Mouse (Mus musculus): ENCODE measurements at regions not wholly inside any gene's neighbourhood (a gene's known extent, or its start where the extent isn't known, plus 50 kb on each side); places are given as distances from the start of the nearest gene placed in this dataset.

DNA sequence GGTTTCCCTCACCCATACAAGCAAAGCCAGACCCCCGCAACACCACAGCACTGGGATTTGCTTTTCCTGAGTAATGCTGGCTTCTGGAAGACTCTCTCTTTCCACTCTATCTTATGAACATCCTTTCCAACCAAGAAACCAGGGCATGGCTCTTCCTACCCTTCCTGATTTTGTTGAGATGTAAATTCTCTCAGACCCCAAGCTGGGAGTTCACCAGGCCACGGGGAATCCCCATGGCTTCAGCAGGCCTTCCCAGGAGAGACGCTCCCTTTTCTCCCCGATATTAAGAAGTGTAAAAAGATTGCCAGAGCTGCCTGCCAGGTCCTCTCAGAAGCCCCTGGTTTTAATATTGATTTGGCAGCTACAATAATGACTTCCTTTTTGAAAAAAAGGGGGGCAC is 146.3 kb upstream of the Tbx3 start:
- Histone ChIP-seq H3K9me3 (replicated peaks) (no peaks in the 10 kb centered on the region), H3K9ac (no peak overlapping the region), H3K36me3 (no peaks in the 10 kb centered on the region), H3K27ac (replicated peaks) (no peak overlapping the region), H3K4me2 (replicated peaks) (no peak overlapping the region), H3K4me3 (replicated peaks) (no peak overlapping the region), H3K27me3 (peaks cover 5% of the 10 kb centered on the region; the same call in 1 of the 2 replicates), H3K4me1 (peaks cover 7% of the 10 kb centered on the region)
- no peak for ATAC-seq (ENCODE audit: insufficient number of reproducible peaks, low FRiP score, low TSS enrichment, low read depth)
- WGBS = 36% methylated on average over 4 of the region's 4 CpGs

DNA sequence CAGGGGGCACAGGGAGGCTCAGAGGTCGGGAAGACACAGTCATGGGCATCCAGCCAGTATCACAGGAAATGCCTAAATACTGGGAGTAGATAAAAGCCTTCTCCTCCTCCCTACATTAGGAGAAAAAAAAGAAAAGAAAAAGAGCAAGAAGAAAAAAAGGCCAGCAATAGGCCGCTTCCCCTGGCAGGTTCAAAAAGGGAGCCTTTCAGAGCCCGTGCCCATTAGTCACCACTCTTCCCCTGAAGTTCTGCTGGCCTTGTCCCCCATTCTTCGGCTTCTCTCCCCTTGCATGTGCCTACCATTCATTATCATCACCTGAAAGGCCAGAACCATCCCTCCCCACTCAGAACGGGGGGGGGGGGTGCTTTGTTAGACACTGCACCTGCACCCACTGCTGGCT is 144.5 kb upstream of the Tbx3 start:
- Histone ChIP-seq H3K9me3 (replicated peaks) (no peaks in the 10 kb centered on the region), H3K27me3 (peaks cover 5% of the 10 kb centered on the region; the same call in 1 of the 2 replicates), H3K4me1 (peaks cover 15% of the 10 kb centered on the region), H3K4me2 (replicated peaks) (no peak overlapping the region), H3K4me3 (replicated peaks) (no peak overlapping the region), H3K36me3 (no peaks in the 10 kb centered on the region), H3K27ac (replicated peaks) (no peak overlapping the region), H3K9ac (no peak overlapping the region)
- ATAC-seq (ENCODE audit: insufficient number of reproducible peaks, low FRiP score, low TSS enrichment, low read depth) = no peak
- 82% methylated on average over 5 of the region's 5 CpGs for WGBS

- Histone ChIP-seq H3K36me3 (no peaks in the 10 kb centered on the region), H3K27ac (replicated peaks) (peak overlapping the region; percentile 52; the same call in 1 of the 2 replicates), H3K4me3 (replicated peaks) (no peak overlapping the region), H3K9me3 (replicated peaks) (no peaks in the 10 kb centered on the region), H3K9ac (no peak overlapping the region), H3K4me1 (peaks cover 18% of the 10 kb centered on the region), H3K27me3 (peaks cover 8% of the 10 kb centered on the region; the same call in 1 of the 2 replicates), H3K4me2 (replicated peaks) (no peak overlapping the region)
- peak; percentile 65; the same call in 1 of the 2 replicates for ATAC-seq (ENCODE audit: insufficient number of reproducible peaks, low FRiP score, low TSS enrichment, low read depth)
- 26% methylated on average over 8 of the region's 8 CpGs for WGBS
Observed at GRCm38 (mm10) chr5:119530009-119530408, 140.5 kb upstream of the Tbx3 start.

DNA sequence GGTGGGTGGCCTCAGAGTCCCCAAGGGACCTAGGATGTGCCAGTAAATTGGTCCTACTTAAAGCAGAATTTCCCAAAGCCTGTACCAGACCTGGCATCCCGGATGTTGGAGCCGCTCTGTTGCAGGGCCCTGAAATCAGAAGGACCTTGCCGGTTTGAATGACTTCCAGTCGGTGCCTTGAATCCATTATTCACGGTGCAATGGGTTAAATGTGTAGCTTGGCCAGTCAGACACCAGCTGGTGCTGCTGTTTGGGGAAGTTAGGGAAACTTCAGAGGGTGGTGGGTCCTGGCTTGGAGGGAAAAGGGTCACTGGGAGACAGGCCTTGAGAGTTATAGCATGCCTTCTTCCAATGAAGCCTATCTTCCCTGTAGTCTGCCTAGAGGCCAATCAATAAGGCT is 135.5 kb upstream of the Tbx3 start:
- Histone ChIP-seq H3K36me3 (no peaks in the 10 kb centered on the region), H3K9me3 (replicated peaks) (no peaks in the 10 kb centered on the region), H3K27me3 (peaks cover 6% of the 10 kb centered on the region; the same call in 1 of the 2 replicates), H3K27ac (replicated peaks) (no peak overlapping the region), H3K4me1 (peaks cover 16% of the 10 kb centered on the region), H3K4me2 (replicated peaks) (no peak overlapping the region), H3K4me3 (replicated peaks) (no peak overlapping the region), H3K9ac (no peak overlapping the region)
- ATAC-seq (ENCODE audit: insufficient number of reproducible peaks, low FRiP score, low TSS enrichment, low read depth) = no peak
- 34% methylated on average over 5 of the region's 5 CpGs for WGBS

DNA sequence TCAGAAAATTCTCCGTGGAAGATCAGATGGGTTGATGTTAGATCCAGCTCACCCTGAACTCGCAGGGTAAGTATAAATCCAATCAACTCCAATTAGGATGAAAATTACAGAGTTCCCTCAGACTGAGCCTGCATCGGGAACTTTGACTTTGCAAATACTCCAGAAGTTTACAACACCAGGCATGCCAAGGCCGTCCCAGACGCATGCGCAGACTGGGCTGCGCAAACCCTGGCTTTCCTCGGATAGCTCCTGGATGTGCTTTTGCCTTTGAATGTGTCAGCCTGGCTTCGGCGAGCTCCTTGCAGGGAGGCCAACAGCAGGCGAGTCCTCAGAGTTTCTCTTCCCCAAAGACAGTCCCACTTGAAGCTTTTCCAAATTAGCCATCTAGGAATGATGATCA is 127.6 kb upstream of the Tbx3 start:
- Histone ChIP-seq H3K4me2 (replicated peaks) (no peak overlapping the region), H3K27ac (replicated peaks) (no peak overlapping the region), H3K9me3 (replicated peaks) (no peaks in the 10 kb centered on the region), H3K27me3 (peaks cover 4% of the 10 kb centered on the region; the same call in 1 of the 2 replicates), H3K36me3 (no peaks in the 10 kb centered on the region), H3K4me1 (no peaks in the 10 kb centered on the region), H3K9ac (no peak overlapping the region), H3K4me3 (replicated peaks) (no peak overlapping the region)
- no peak for ATAC-seq (ENCODE audit: insufficient number of reproducible peaks, low FRiP score, low TSS enrichment, low read depth)
- WGBS = 78% methylated on average over 11 of the region's 11 CpGs

DNA sequence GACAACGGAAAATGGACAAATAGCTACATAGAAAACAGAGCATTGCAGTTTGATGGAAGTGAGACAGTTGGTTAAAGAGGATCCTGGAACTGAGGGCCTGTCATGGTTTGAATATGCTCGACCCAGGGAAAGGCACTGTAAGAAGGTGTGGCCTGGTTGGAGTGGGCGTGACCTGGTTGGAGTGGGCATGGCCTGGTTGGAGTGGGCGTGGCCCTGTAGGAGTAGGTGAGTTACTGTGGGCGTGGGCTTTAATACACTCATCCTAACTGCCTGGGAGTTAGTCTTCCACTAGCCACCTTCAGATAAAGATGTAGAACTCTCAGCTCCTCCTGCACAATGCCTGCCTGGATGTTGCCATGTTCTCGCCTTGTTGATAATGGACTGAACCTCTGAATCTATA is 126.8 kb upstream of the Tbx3 start:
- no peak overlapping the region for H3K9ac ChIP-seq
- no peak overlapping the region for H3K4me3 ChIP-seq (replicated peaks)
- no peaks in the 10 kb centered on the region for H3K4me1 ChIP-seq
- no peaks in the 10 kb centered on the region for H3K36me3 ChIP-seq
- peaks cover 10% of the 10 kb centered on the region; the same call in 1 of the 2 replicates for H3K27me3 ChIP-seq
- H3K27ac ChIP-seq (replicated peaks) = no peak overlapping the region
- ATAC-seq (ENCODE audit: insufficient number of reproducible peaks, low FRiP score, low TSS enrichment, low read depth) = no peak
- no peak overlapping the region for H3K4me2 ChIP-seq (replicated peaks)
- H3K9me3 ChIP-seq (replicated peaks) = no peaks in the 10 kb centered on the region
- WGBS = 89% methylated on average over 6 of the region's 6 CpGs

DNA sequence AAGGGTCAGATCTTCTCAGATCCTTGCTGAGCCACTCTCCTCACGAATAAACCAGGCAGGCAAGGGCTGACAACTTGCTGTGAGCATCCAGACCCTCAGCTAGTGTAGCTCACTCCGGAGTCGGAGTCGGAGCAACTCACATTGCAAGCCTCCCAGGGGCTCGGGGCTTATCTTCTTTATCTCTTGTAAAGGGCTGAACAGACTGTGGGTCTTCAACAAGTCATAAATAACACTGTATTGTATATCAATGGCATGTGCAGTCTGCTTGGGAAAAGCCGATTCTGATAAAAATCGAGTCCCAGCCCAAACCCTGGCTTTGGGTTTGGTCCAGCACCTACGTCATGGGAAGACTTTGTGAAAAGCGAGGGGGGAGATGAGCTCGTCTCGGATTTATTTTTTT is 125.8 kb upstream of the Tbx3 start:
- Histone ChIP-seq H3K27ac (replicated peaks) (no peak overlapping the region), H3K4me3 (replicated peaks) (no peak overlapping the region), H3K4me2 (replicated peaks) (no peak overlapping the region), H3K27me3 (peaks cover 10% of the 10 kb centered on the region; the same call in 1 of the 2 replicates), H3K36me3 (no peaks in the 10 kb centered on the region), H3K9me3 (replicated peaks) (no peaks in the 10 kb centered on the region), H3K4me1 (no peaks in the 10 kb centered on the region), H3K9ac (no peak overlapping the region)
- 53% methylated on average over 11 of the region's 11 CpGs for WGBS
- no peak for ATAC-seq (ENCODE audit: insufficient number of reproducible peaks, low FRiP score, low TSS enrichment, low read depth)

DNA sequence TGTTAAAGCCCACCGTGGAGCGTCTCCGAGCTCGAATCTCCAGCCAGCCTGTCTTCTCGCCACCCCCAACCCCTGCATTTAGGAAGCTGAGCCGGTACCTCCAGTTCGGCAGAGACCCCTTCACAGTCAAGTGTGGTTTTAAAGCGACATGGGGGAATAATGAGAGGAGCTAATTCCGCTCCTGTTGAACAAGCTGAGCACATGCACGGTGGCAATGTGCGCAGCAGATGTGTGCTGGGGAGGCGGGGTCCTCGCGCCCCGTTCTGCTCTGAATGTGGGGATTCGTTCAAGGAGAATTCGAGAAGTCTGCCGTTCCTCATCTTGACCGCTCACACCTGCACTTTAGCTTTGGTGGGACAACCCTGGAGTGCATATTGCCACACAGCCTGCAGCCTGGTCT is 123.4 kb upstream of the Tbx3 start:
- Histone ChIP-seq H3K4me2 (replicated peaks) (peak overlapping the region; percentile 22; the same call in 1 of the 2 replicates), H3K36me3 (no peaks in the 10 kb centered on the region), H3K9ac (no peak overlapping the region), H3K27ac (replicated peaks) (no peak overlapping the region), H3K4me1 (no peaks in the 10 kb centered on the region), H3K27me3 (peaks cover 7% of the 10 kb centered on the region; the same call in 1 of the 2 replicates), H3K4me3 (replicated peaks) (no peak overlapping the region), H3K9me3 (replicated peaks) (no peaks in the 10 kb centered on the region)
- 40% methylated on average over 19 of the region's 19 CpGs for WGBS
- ATAC-seq (ENCODE audit: insufficient number of reproducible peaks, low FRiP score, low TSS enrichment, low read depth) = no peak

DNA sequence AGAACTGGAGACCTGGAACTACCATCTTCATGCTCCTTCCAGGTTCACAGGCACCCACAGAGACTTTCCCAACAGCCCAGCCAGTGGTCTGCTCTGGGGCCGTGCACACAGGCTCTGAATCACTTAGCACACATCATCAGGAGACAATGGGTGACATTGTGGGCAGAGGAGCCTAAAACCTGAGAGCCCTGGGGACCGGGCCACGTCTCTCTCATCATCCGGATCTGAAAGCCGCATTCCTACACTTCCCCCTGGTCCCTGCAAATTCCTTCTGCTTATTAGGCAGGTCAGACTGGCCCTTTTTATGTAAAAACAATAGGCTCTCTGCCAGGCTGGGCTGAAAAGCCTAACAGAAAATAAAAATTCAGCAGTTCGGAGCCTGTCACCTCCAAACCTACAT is 119.6 kb upstream of the Tbx3 start:
- no peak for ATAC-seq (ENCODE audit: insufficient number of reproducible peaks, low FRiP score, low TSS enrichment, low read depth)
- H3K4me3 ChIP-seq (replicated peaks) = no peak overlapping the region
- 24% methylated on average over 6 of the region's 6 CpGs for WGBS
- H3K4me2 ChIP-seq (replicated peaks) = no peak overlapping the region
- H3K9ac ChIP-seq = no peak overlapping the region
- peaks cover 7% of the 10 kb centered on the region; the same call in 1 of the 2 replicates for H3K27me3 ChIP-seq
- no peaks in the 10 kb centered on the region for H3K9me3 ChIP-seq (replicated peaks)
- H3K4me1 ChIP-seq = no peaks in the 10 kb centered on the region
- H3K36me3 ChIP-seq = no peaks in the 10 kb centered on the region
- no peak overlapping the region for H3K27ac ChIP-seq (replicated peaks)

DNA sequence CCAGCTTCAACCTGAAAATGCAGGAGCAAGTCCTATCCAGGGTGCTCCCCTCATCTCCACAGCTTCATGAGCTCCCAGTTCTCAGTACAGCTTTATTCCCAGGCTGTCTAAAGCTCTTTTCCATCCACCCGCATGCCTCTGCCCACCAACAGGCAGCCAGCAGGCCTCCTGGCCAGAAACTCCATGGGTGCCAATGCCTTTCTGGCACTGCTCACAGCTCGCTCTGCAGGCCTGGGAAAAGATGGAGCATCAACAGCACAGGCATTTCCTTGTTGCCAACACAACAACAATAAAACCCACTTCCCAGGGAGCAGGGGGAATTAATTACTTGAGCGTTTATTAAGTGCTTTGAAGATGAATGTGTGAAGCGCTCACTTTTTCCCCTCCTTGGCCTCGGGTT is 117.0 kb upstream of the Tbx3 start:
- H3K4me3 ChIP-seq (replicated peaks) = no peak overlapping the region
- no peaks in the 10 kb centered on the region for H3K36me3 ChIP-seq
- H3K27me3 ChIP-seq = peaks cover under 1% of the 10 kb centered on the region; the same call in 1 of the 2 replicates
- WGBS = 34% methylated on average over 5 of the region's 5 CpGs
- H3K9ac ChIP-seq = no peak overlapping the region
- no peak for ATAC-seq (ENCODE audit: insufficient number of reproducible peaks, low FRiP score, low TSS enrichment, low read depth)
- no peak overlapping the region for H3K27ac ChIP-seq (replicated peaks)
- no peak overlapping the region for H3K4me2 ChIP-seq (replicated peaks)
- H3K4me1 ChIP-seq = no peaks in the 10 kb centered on the region
- H3K9me3 ChIP-seq (replicated peaks) = no peaks in the 10 kb centered on the region

DNA sequence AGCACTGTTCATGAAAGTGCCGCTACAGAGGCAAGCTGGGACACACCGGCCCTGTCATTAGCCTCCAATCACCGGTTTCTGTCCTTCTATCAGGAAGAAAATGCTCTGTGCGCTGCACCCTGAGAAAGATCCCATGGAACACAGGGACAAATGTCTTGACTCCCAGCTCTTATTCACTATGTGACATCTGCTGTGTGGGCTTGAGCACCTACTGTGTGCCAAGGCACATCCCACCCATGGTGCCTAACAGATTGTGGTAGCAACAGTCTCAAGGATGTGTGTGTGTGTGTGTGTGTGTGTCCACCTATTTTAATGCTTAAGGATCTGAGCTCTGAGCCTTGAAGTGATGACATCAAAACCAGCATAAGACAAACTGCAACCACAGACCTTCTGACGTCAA is 113.4 kb upstream of the Tbx3 start:
- Histone ChIP-seq H3K9ac (no peak overlapping the region), H3K27ac (replicated peaks) (no peak overlapping the region), H3K36me3 (no peaks in the 10 kb centered on the region), H3K4me2 (replicated peaks) (no peak overlapping the region), H3K9me3 (replicated peaks) (no peaks in the 10 kb centered on the region), H3K27me3 (no peaks in the 10 kb centered on the region), H3K4me1 (no peaks in the 10 kb centered on the region), H3K4me3 (replicated peaks) (no peak overlapping the region)
- 66% methylated on average over 5 of the region's 5 CpGs for WGBS
- ATAC-seq (ENCODE audit: insufficient number of reproducible peaks, low FRiP score, low TSS enrichment, low read depth) = no peak

DNA sequence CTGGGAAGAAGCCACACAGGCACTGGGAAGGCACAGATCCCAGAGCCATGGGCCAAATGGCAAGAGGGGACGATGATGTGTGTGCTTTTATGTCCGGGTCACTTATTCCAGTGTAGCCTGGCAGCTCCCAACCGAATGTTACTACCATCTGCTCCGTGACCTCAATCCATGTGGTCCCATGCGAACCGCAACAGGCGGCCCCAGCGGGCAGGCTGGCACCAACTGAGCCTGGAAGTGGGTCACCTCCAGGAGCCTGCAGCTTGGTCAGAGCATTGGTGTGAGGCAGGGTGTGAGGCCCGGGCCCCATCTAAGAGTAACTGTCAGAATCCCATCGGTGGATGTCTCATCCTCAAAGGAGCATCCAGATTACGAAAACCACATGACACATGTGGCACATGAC is 110.8 kb upstream of the Tbx3 start:
- Histone ChIP-seq H3K4me3 (replicated peaks) (no peak overlapping the region), H3K4me1 (peaks cover 12% of the 10 kb centered on the region), H3K27ac (replicated peaks) (no peak overlapping the region), H3K27me3 (peaks cover 11% of the 10 kb centered on the region; the same call in 1 of the 2 replicates), H3K9me3 (replicated peaks) (no peaks in the 10 kb centered on the region), H3K9ac (no peak overlapping the region), H3K36me3 (no peaks in the 10 kb centered on the region), H3K4me2 (replicated peaks) (no peak overlapping the region)
- WGBS = 93% methylated on average over 11 of the region's 11 CpGs
- ATAC-seq (ENCODE audit: insufficient number of reproducible peaks, low FRiP score, low TSS enrichment, low read depth) = no peak

Measured in embryonic facial prominence, embryonic 15.5 days (tissue).